Mouse (Mus musculus) kidney, adult 2 months (tissue): ENCODE measurements at regions not wholly inside any gene's neighbourhood (a gene's known extent, or its start where the extent isn't known, plus 50 kb on each side); places are given as distances from the start of the nearest gene placed in this dataset.

Experiments used
- CTCF ChIP-seq: fragments of 200-500 bp; conservative IDR thresholded peaks from 2 replicates; pipeline ENCODE4 v1.5.1; 2011; ENCODE audit warnings: low read depth, mild to moderate bottlenecking, control low read depth, low read length, moderate library complexity, mixed read lengths; ENCODE audit not compliant: insufficient read depth, insufficient read length
- POLR2A ChIP-seq: fragments of 200-500 bp; IDR thresholded peaks from one replicate; pipeline ENCODE4 v1.6.1; 2011; ENCODE audit warnings: low read depth, low read length, control low read depth

DNA sequence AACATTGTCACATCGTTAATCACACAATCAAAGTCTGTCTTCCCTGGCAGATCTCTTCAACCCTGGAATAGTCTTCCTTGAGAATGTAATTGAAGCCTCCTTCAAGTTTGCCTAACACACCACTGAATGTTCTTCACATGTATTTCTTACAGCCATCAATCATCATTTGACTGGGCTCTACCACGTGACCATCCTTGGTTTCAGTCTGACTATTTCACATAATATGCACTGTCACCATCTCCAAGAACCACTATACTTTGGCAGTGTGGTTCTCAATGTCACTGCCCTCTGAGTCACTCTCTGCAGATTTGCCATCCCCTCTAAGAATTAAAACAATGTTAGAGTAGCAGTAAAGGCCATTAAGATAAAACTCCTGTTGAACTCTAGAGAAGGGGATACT, 154.6 kb upstream of the Tyw5 start:
- TF ChIP-seq CTCF (no peak), POLR2A (no peak)
